Mouse (Mus musculus) lung, adult 2 months (tissue): ENCODE results near the gene Mrpl37. TPM values are rescaled to one million over a fixed set of nuclear protein-coding genes. Genes with fewer than 3 reads are reported as not detected.

Source experiments
- DNase-seq: peaks from one replicate; pipeline ENCODE4 v3.0.0; 2022
- H3K4me1 ChIP-seq: fragments of 200-500 bp; 2 replicates; pipeline ENCODE4 v1.6.1; 2011; ENCODE audit warnings: low read length; ENCODE audit not compliant: control insufficient read depth, insufficient read depth
- H3K4me3 ChIP-seq: fragments of 200-500 bp; replicated peaks from 2 replicates; pipeline ENCODE3; 2011; ENCODE audit warnings: low read depth, mild to moderate bottlenecking, control low read depth, low read length; ENCODE audit errors: extremely low read depth
- CTCF ChIP-seq: fragments of 200-500 bp; IDR thresholded peaks from 2 replicates; pipeline ENCODE4 v1.5.1; 2011; ENCODE audit warnings: mild to moderate bottlenecking, low read length, control low read depth; ENCODE audit not compliant: insufficient read depth
- POLR2A ChIP-seq: fragments of 200-500 bp; IDR thresholded peaks from 2 replicates; pipeline ENCODE4 v1.6.1; 2011; ENCODE audit warnings: low read depth, mild to moderate bottlenecking, control low read depth, low read length, borderline replicate concordance; ENCODE audit errors: extremely low read depth
- WGBS: fragments of 180-500 bp; shearing (Covaris S2); methylation state at CpG from one replicate; pipeline ENCODE4 v1.1.7; 2018; 5-methylcytosine and 5-hydroxymethylcytosine counted together
- polyA plus RNA-seq: library from polyadenylated mRNA; depleted of rRNA; stranded (reverse); fragments of >200 nt; gene quantifications from 2 replicates; pipeline ENCODE4 v1.2.3, GENCODE M21; 2012

Mrpl37 gene
- polyA plus RNA-seq, 1 experiment: 51.3 TPM

DNA sequence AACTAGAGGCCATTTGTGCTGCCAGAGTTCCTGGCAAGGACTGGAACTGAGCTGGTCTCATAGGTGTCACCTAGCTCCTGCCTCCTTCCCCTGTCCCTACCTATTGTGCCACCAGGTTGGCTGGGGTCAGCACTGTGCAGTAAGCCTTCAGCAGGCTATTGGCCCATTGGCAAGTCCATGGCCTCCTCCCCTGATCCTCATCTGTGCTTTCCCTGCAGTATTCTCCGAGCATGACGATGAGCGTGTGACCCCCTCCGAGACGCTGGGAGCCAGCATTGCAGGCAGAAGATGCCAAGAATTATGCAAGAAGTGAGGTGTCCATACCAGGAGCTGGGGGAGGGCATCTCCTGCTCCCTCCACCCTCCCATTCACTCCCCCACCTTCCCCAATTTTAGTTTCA lies 18.9 kb downstream of the Mrpl37 start:
- no peak for DNase-seq
- Histone ChIP-seq H3K4me3 (no peak overlapping the region), H3K4me1 (no peaks in the 10 kb centered on the region)
- no peak for TF ChIP-seq POLR2A
- no peak for TF ChIP-seq CTCF
- 77% methylated on average over 5 of the region's 5 CpGs for WGBS

DNA sequence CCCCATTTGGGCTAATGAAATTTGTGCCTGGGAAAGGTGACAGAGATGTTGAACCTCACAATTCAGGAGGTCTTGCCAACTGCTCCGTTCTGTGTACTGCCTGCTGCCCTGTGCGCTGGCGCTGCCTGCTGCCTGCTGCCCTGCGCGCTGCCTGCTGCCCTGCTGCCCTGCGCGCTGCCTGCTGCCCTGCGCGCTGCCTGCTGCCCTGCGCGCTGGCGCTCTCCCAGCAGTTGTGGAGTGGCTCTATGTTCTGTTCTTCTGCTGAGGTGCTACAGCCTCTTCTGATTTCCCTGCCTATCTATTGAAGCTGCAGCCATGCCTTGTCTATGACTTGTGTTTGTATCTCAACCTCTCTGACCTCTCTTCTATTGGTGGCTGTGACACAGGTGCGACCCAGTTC lies 21.5 kb downstream of the Mrpl37 start:
- TF ChIP-seq CTCF (no peak), POLR2A (no peak)
- no peaks in the 10 kb centered on the region for H3K4me1 ChIP-seq
- H3K4me3 ChIP-seq: no peak overlapping the region
- no peak for DNase-seq
- WGBS: 94% methylated on average over 13 of the region's 13 CpGs

DNA sequence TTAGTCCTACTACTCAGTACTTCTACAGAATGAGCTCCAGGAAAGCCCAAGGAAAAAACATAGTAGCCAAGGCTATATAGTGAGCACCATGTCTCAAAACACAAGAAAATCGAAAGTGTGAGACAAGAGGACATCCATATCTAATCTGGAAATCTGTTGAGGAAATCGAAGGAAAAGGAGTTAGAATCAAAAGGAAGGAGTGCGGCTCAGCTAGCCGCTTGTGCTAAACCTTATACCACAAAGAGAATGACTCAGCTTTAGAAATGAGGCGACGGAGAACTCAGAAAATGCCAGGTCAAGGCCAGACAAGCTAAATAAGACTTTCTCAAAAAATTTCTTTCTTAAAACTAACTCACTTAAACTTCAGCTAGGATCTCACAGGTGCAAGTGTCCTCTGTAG lies 24.4 kb downstream of the Mrpl37 start:
- no peak for DNase-seq
- no peak overlapping the region for H3K4me3 ChIP-seq
- WGBS: 85% methylated on average over 6 of the region's 6 CpGs
- H3K4me1 ChIP-seq: no peaks in the 10 kb centered on the region
- TF ChIP-seq POLR2A (no peak), CTCF (no peak)

GRCm38 (mm10) chr4:107039270-107039669 lies 27.4 kb downstream of the Mrpl37 start:
- TF ChIP-seq CTCF (no peak), POLR2A (no peak)
- DNase-seq: no peak
- H3K4me1 ChIP-seq: no peaks in the 10 kb centered on the region
- no peak overlapping the region for H3K4me3 ChIP-seq
- 90% methylated on average over 8 of the region's 8 CpGs for WGBS

GRCm38 (mm10) chr4:107038303-107038702 lies 28.4 kb downstream of the Mrpl37 start:
- Histone ChIP-seq H3K4me3 (no peak overlapping the region), H3K4me1 (no peaks in the 10 kb centered on the region)
- 75% methylated on average over 4 of the region's 4 CpGs for WGBS
- TF ChIP-seq POLR2A (no peak), CTCF (no peak)
- DNase-seq: no peak

DNA sequence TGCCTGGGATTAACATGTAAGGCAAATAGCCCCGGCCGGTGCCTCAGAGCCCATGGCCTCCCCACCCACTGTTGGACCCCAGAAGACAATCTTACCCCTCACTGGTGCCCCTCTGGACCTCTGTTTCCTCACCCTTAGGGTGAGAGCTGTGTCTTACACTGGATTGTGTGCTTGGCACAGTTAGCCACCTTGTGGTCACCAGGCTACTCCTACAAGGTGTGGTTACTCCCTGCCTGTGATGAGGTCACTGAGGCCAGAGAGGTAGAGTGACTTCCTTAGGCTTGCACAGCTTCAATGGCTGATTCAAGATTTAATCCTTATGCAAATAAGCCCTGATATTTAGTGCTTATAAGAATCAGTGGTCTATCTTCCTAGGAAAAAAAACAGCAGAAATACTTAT lies 29.7 kb downstream of the Mrpl37 start:
- no peak for TF ChIP-seq CTCF
- TF ChIP-seq POLR2A: no peak
- no peaks in the 10 kb centered on the region for H3K4me1 ChIP-seq
- H3K4me3 ChIP-seq: no peak overlapping the region
- 100% methylated on average over 2 of the region's 2 CpGs for WGBS
- no peak for DNase-seq

- TF ChIP-seq POLR2A: no peak
- no peak for TF ChIP-seq CTCF
- H3K4me3 ChIP-seq: no peak overlapping the region
- no peak for DNase-seq
- H3K4me1 ChIP-seq: no peaks in the 10 kb centered on the region
- 83% methylated on average over 4 of the region's 4 CpGs for WGBS
Measured at GRCm38 (mm10) chr4:107035689-107036088, 31.0 kb downstream of the Mrpl37 start.

GRCm38 (mm10) chr4:107026451-107026850 lies 40.2 kb downstream of the Mrpl37 start:
- Histone ChIP-seq H3K4me1 (no peaks in the 10 kb centered on the region), H3K4me3 (no peak overlapping the region)
- TF ChIP-seq POLR2A (no peak), CTCF (no peak)
- no peak for DNase-seq
- 37% methylated on average over 8 of the region's 8 CpGs for WGBS

- WGBS: 92% methylated on average over 5 of the region's 5 CpGs
- Histone ChIP-seq H3K4me3 (no peak overlapping the region), H3K4me1 (no peaks in the 10 kb centered on the region)
- TF ChIP-seq POLR2A (no peak), CTCF (no peak)
- no peak for DNase-seq
Measured at GRCm38 (mm10) chr4:107025369-107025768, 41.3 kb downstream of the Mrpl37 start.

DNA sequence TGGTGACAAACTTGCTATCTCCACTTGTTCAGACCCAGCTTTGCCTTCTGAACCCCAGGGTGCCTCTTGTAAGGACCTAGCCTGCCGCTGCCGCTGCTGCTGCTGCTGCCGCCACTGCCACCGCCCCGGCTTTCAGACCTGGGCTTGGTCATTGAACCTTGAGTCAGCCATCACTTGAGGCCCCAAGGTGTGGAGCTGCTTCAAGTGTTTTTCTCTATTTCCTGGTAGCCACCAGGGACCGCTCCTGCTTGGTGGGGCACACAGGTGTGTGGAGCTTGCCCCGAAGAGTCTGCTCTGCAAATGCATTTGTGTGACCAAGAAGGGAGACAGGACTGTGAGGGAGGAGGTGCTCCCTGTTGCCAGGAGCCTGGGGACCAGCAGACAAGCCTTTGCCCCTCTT lies 41.8 kb downstream of the Mrpl37 start:
- H3K4me3 ChIP-seq: no peak overlapping the region
- no peak for DNase-seq
- no peak for TF ChIP-seq CTCF
- TF ChIP-seq POLR2A: no peak
- WGBS: 71% methylated on average over 7 of the region's 7 CpGs
- no peaks in the 10 kb centered on the region for H3K4me1 ChIP-seq

DNA sequence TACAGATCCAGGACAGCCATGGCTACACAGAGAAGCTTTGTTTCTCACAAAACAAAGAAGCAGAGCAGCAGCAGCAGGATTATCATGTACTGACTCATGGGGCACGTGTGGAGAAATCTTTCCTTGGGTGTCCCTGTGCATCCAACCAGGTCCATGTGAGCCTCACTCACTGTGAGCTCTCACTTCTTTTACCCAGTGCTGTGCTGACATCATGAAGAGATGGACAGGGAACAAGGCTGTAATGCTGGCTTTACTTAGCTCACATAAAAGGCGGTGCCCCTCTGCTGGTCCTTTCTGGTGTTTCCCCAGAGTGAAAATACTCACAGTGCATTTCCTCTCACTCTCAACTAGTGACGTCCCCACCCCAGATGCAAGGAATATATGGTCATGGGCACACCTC lies 45.2 kb downstream of the Mrpl37 start:
- WGBS: 72% methylated on average over 3 of the region's 3 CpGs

More for the DNA sequence above, 45.2 kb downstream of the Mrpl37 start:
- TF ChIP-seq CTCF: no peak
- no peak for TF ChIP-seq POLR2A
- Histone ChIP-seq H3K4me1 (peaks cover 3% of the 10 kb centered on the region), H3K4me3 (no peak overlapping the region)
- DNase-seq: no peak
